Mouse (Mus musculus) ES-CJ7 (cell line): ENCODE data around the gene Fam8a1.

Experiments
- DNase-seq: peaks from one replicate; pipeline ENCODE4 v3.0.0; 2011; ENCODE audit warnings: low read depth, low spot score

Gene Fam8a1

GRCm38 (mm10) chr13:46674601-46675000 is 5.3 kb downstream of the Fam8a1 start:
- DNase-seq = no peak

DNA sequence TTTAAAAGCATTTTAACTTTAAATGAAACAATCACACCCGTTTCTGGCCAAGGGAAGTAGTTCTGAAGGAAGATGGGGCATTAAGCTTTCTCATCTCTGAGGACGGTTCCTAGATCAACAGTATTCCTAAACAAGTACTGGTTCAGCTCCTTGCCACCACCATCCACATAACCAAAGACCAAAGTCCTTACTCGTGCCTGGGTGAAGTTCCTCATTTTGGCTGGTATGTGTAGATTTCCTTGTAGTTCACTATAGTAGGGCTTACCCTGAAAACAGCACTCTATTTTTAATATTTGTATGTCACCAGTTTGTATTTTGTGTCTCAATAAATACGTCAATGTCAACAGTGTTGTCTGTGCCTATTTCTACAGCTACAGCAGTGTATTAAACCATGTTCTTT is 8.4 kb downstream of the Fam8a1 start:
- DNase-seq = no peak

- no peak for DNase-seq
Observed at GRCm38 (mm10) chr13:46682921-46683320, 13.6 kb downstream of the Fam8a1 start.

- no peak for DNase-seq
Observed at GRCm38 (mm10) chr13:46683370-46683769, 14.0 kb downstream of the Fam8a1 start.

DNA sequence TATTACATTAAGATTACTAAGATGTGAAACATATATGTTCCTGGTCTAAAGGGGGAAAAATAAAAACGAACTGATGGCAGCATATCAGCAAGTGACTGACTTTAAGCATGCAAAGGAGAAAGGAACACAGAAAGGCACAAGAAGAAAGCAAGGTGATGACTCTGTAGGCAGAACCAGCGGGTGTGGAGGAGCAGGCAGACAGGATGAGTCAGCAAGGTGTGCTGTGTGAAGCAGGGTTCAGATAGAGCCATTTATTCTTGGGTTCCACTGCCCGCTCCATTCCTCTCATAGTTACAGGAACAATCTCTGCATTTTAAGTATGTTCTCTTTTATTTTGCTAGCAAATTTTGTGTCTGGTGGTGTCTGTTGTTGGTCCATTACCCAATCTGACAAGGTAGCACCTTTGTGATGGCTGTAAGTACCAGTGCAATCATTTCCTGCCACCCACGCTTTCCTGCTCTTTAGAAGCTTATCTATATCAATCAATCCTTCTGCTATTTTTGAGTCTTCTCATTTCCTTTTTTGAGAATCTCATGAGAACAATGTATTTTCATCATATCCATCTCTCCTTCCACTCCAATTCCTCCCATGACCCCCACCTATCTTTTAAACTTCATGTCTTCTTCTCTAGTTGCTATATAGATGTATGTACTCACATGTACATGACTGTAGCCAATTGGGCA is 21.4 kb downstream of the Fam8a1 start:
- DNase-seq = no peak

GRCm38 (mm10) chr13:46695296-46695908 is 26.1 kb downstream of the Fam8a1 start:
- no peak for DNase-seq

- DNase-seq = no peak
Observed at GRCm38 (mm10) chr13:46695932-46696331, 26.6 kb downstream of the Fam8a1 start.

GRCm38 (mm10) chr13:46696788-46697187 is 27.5 kb downstream of the Fam8a1 start:
- peak; percentile 19 for DNase-seq

GRCm38 (mm10) chr13:46699372-46699771 is 30.1 kb downstream of the Fam8a1 start:
- DNase-seq = no peak

DNA sequence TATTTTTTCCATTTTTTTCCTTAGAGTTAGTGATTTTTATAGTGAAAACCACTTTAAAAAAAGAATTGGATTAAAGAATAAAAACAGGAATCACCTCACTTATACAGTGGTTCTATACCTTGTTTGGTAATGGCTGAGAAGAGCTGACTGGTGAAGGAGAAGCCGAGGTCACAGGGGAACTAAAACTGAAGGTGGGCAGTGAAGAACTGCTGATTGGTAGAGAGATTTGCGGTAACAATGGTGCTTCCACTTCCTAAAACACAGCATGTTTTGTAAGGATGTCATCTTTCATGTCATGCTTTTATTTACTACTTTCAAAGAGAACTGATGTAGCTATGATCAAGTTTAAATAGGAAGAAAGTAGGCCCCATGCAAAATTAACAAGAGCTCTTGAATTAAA is 32.2 kb downstream of the Fam8a1 start:
- no peak for DNase-seq

DNA sequence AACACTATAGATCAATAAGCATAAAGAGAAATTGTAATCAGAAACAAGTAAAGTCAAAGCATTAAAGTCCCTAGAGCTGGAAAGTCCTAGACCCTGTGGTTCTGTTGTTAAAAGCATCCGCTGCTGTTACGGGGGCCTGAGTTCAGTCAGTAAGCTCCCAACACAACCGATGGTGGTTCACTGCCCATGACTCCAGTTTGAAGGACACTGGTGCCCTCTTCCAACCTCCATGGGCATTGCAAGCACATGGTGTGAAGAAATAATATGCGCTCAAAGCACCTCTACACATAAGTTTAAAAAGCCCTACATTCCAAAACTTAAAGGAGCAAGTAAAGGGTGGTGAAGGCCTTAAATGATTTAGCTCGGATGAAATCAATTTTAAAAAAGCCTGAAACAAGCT is 33.8 kb downstream of the Fam8a1 start:
- peak; percentile 58 for DNase-seq

- no peak for DNase-seq
Observed at GRCm38 (mm10) chr13:46713486-46713885, 44.2 kb downstream of the Fam8a1 start.

DNA sequence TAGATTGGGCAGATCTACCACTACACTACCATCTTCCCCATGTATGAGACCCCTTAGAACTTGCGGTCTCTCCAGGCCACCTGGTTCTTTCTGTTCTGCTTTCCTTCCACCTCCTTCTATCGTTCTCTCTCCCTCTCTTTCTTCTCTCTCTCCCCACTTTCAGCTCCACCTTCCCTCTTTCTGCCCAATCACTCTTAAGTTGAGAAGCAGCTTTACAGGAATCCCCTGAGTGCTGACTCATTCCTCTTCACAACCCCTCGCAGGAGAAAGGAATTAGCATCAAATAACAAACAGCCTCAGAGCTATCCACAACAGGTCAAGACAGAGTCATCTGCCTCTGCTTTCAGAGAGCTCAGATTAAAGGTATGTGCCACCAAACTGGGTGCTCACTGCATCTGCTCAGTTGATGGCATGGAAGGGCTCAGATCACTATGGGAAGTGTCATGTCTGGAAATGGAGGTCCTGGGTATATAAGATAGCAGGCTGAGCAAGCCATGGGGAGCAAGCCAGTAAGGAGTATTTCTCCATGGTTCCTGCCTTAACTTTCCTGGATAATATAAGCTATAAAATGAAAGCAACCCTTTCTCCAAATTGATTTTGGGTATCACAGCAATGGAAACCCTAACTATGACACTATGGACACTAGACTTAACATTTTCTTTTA is 46.8 kb downstream of the Fam8a1 start:
- DNase-seq = peak; percentile 47

GRCm38 (mm10) chr13:46718893-46719400 is 49.6 kb downstream of the Fam8a1 start:
- DNase-seq = no peak

DNA sequence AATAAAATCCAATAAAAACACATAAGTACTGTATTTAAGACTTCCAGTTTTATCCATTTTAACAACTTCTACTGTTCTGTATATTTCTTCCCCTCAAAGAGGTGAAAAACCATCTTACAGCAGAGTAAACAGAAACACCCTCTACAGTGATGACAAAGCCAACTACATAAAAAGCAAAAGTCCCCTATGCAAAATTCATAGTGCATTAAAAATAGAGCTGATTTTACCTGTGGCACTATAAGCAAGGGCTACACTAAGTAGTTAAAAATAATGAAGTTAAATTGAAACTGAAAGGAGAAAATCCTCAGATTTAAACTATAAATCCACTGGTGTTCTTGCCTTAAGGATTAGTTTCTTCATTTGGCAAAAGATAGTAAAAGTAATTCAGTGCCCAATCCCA is 51.7 kb downstream of the Fam8a1 start:
- DNase-seq = no peak

DNA sequence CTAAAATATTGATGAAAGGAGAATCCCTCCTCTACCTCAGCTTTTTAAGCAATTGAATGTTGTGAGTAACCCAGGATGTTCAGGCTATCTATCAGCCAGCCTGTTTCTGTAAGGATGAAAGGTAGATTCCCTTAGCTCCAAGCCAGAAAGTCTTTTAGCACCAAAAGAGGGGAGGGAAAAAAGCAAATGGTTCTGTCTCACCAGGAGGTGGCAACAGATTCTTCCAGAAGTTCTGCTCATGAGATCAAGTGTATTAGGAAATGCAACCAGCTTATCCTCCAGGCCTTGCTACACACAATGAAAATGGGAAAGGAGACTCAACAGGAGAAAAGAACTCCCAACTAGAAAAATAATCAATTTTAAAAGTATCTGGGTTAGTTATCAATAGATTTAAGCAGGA is 55.0 kb downstream of the Fam8a1 start:
- DNase-seq = peak; percentile 39

DNA sequence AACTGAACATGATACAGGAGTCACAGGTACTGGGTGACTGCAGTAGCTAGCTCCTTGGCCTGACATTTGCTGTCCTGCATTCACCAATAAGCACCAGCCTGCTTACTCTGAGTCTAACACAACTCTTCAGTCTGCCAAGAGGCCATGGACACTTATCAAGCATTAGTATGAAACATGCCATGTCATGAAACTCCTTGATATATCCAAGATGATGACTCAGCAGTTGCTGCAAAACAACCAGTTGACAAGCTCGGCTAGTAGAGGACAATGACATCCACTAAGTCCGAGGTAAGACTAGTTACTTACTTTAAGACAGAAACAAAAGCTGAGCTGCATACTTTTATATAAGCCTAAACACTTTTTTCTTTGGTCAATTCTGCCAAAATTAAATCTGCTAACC is 55.9 kb downstream of the Fam8a1 start:
- peak; percentile 11 for DNase-seq

DNA sequence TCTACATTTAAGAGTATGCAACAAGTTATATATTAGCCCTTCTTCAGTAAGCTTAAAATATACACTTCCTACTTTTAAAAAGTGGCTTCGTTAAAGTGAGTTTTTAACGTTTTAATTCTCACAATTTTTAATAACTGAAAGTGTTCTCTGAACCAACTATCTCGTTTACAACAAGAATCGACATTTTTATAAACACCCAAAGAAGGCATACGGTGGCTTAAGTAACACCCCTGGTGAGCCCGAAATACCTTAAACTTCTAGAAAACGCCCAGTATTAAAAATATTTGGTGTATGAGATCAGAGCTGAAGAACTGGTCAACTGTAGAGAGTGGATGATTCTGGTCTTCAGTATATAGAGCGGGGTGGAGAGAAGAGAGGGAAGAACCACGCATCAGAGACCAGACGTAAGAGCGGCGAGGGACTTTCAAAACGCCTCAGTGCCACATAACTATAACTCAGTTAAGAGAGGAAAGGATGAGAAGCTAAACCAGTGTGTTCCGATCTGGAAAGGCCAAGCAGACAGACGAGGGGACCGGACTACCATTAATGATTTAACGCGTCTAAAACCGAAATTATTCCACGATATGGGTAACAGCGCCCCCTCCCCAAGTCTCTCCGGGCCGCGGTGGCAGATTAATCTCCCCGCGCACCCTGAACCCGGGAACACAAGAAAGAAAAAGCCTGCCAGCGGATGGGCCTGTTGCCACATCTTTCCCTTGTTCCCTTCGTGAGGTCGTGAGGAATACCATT is 57.1 kb downstream of the Fam8a1 start:
- DNase-seq = peak; percentile 16

DNA sequence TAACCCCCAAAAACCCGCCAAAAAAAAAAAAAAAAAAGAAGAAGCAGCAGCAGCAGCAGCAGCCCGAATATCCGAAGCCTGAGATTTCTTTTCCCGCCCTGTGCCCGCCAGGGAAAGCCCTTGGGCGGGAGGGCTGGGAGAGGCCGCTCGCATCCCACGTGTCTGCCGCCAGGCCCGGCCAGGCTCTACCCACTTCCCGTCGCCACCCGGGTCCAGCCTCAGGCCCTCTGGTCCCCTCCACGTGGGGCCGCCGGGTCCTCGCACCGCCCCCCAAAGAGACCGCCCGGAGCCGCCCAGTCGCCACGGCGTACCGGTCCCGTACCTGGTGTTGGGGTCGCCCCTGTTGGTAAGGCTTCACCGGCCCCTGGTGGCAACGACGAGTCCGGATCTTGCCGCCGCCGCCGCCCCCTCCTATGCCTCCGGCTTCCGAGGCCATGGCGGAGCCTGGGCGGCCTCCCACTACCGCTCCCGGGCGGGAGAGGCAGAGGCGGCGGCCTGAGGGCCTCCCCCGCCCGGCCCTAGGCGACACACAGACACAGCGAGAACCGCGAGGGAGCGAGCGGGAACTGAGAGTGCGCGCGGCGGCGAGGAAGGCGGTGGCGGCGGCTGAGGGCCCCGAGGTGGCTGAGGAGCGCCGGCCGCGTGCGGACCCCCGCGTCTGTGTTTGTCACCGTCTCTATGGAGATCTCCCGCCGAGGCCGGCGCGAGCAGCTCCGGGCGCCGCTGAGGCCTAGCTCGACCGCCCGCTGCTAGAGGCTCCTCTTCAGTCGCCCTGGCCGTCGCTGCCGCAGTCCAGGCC is 57.9 kb downstream of the Fam8a1 start:
- peak; percentile 48 for DNase-seq
